Mouse (Mus musculus) C2C12 (cell line): Measurements from ENCODE around the gene Taf7l.

Experiments
- CEBPB ChIP-seq: IDR thresholded peaks from one replicate; pipeline ENCODE4 v1.6.1; 2011; ENCODE audit warnings: low read depth, mild to moderate bottlenecking, control low read depth, moderate library complexity
- CTCF ChIP-seq: IDR thresholded peaks from one replicate; pipeline ENCODE4 v1.5.1; 2011; ENCODE audit not compliant: control insufficient read depth, insufficient read depth, insufficient read length
- FOSL1 ChIP-seq: IDR thresholded peaks from one replicate; pipeline ENCODE4 v1.8.0; 2011; ENCODE audit warnings: mild to moderate bottlenecking, low read length; ENCODE audit not compliant: poor library complexity, insufficient read depth, severe bottlenecking
- MAX ChIP-seq: IDR thresholded peaks from one replicate; pipeline ENCODE4 v1.6.1; 2011; ENCODE audit warnings: mild to moderate bottlenecking, control low read depth
- MYOD1 ChIP-seq: IDR thresholded peaks from one replicate; pipeline ENCODE4 v1.6.1; 2011; ENCODE audit warnings: low read depth; ENCODE audit not compliant: control insufficient read depth, insufficient read length
- MYOG ChIP-seq: IDR thresholded peaks from one replicate; pipeline ENCODE4 v1.6.1; 2011; ENCODE audit not compliant: control insufficient read depth, insufficient read length; ENCODE audit errors: extremely low read depth
- USF1 ChIP-seq: IDR thresholded peaks from one replicate; pipeline ENCODE4 v1.6.1; 2011; ENCODE audit warnings: low read depth, mild to moderate bottlenecking, control low read depth, moderate library complexity

- TF ChIP-seq CTCF, result no peak
- no peak for TF ChIP-seq CEBPB
- no peak for TF ChIP-seq MAX
- TF ChIP-seq USF1, result no peak
- no peak for TF ChIP-seq MYOD1
- TF ChIP-seq MYOG, result no peak
- no peak for TF ChIP-seq FOSL1
Observed at GRCm38 (mm10) chrX:134523772-134524171, 47.5 kb upstream of the Taf7l start.
